In genomic region chr15:56820977-56821579, GRCm38 (mm10) we compare ENCODE assay signal across 26 mouse cellular contexts.
DNase-seq lines count a peak whose midpoint lies in the region; ATAC-seq and TF ChIP-seq lines count a peak whose summit lies in the region.
"Had no signal": no experiment of that assay in that cellular context is flagged by ENCODE, and none has a peak within 500 bp of the region (broad histone marks: within the 10 kb centered on the region; RNA-seq: fewer than 3 reads in every experiment).

No protein-coding gene starts in this region.

- TF ChIP-seq EP300 in heart, adult 2 months (IDR thresholded peaks at IDR 0.05; ENCODE audit: insufficient read depth, low read depth, low read length), result no peak

- H3K27ac ChIP-seq in embryonic facial prominence, embryonic 14.5 days (replicated peaks; ENCODE audit: low read depth, low read length), result no peak overlapping the region
- no peak overlapping the region for H3K27ac ChIP-seq in embryonic facial prominence, embryonic 10.5 days (replicated peaks)
- H3K27ac ChIP-seq in heart, adult 2 months, result no peak overlapping the region
- no peak overlapping the region for H3K27ac ChIP-seq in midbrain, embryonic 16.5 days (ENCODE audit: low read length)
- H3K27ac ChIP-seq in hindbrain, postnatal 0 days, result no peak overlapping the region
- H3K27ac ChIP-seq: embryonic facial prominence, embryonic 12.5 days; forebrain, embryonic 13.5 days; heart, embryonic 15.5 days; hindbrain, embryonic 10.5 days; hindbrain, embryonic 14.5 days had no signal

- H3K4me1 ChIP-seq in embryonic facial prominence, embryonic 14.5 days (ENCODE audit: control insufficient read depth, insufficient read depth, low read length), result no peaks in the 10 kb centered on the region
- peaks cover 13% of the 10 kb centered on the region; the same call in 1 of the 2 replicates for H3K4me1 ChIP-seq in embryonic facial prominence, embryonic 10.5 days
- H3K4me1 ChIP-seq in heart, adult 2 months (ENCODE audit: control insufficient read depth, insufficient read depth, low read length), result no peaks in the 10 kb centered on the region
- peaks cover 5% of the 10 kb centered on the region; the same call in 1 of the 2 replicates for H3K4me1 ChIP-seq in midbrain, embryonic 16.5 days (ENCODE audit: control insufficient read depth, insufficient read depth, low read length)
- no peaks in the 10 kb centered on the region for H3K4me1 ChIP-seq in hindbrain, postnatal 0 days (ENCODE audit: insufficient read depth, low read length)
- H3K4me1 ChIP-seq: embryonic facial prominence, embryonic 12.5 days; forebrain, embryonic 13.5 days; heart, embryonic 15.5 days; hindbrain, embryonic 10.5 days had no signal

- no peak for TF ChIP-seq POLR2A in heart, adult 2 months (IDR thresholded peaks at IDR 0.05; ENCODE audit: insufficient read depth, low read depth, low read length)
- TF ChIP-seq POLR2A in brain, embryonic 14.5 days (IDR thresholded peaks at IDR 0.05; ENCODE audit: borderline replicate concordance, extremely low read depth, insufficient read depth, insufficient read length, poor library complexity, severe bottlenecking), result no peak

- no peak overlapping the region for H3K9ac ChIP-seq in embryonic facial prominence, embryonic 14.5 days (ENCODE audit: low read depth, low read length)
- H3K9ac ChIP-seq in heart, adult 2 months (ENCODE audit: low read depth, low read length), result no peak overlapping the region
- no peak overlapping the region for H3K9ac ChIP-seq in midbrain, embryonic 16.5 days (ENCODE audit: low read depth, low read length)
- H3K9ac ChIP-seq in hindbrain, postnatal 0 days (replicated peaks; ENCODE audit: low read length), result no peak overlapping the region
- H3K9ac ChIP-seq: embryonic facial prominence, embryonic 12.5 days; forebrain, embryonic 13.5 days; heart, embryonic 15.5 days; hindbrain, embryonic 14.5 days had no signal

- no peaks in the 10 kb centered on the region for H3K36me3 ChIP-seq in embryonic facial prominence, embryonic 14.5 days (ENCODE audit: control insufficient read depth, insufficient read depth, low read length)
- H3K36me3 ChIP-seq in embryonic facial prominence, embryonic 10.5 days (replicated peaks), result no peaks in the 10 kb centered on the region
- no peaks in the 10 kb centered on the region for H3K36me3 ChIP-seq in heart, adult 2 months (ENCODE audit: control insufficient read depth, insufficient read depth, low read length)
- H3K36me3 ChIP-seq in midbrain, embryonic 16.5 days (ENCODE audit: control insufficient read depth, insufficient read depth, low read length), result no peaks in the 10 kb centered on the region
- H3K36me3 ChIP-seq in hindbrain, postnatal 0 days (ENCODE audit: insufficient read depth, low read length), result no peaks in the 10 kb centered on the region
- H3K36me3 ChIP-seq: embryonic facial prominence, embryonic 12.5 days; G1E; heart, embryonic 15.5 days; hindbrain, embryonic 10.5 days had no signal

- no peak overlapping the region for H3K4me3 ChIP-seq in embryonic facial prominence, embryonic 14.5 days (ENCODE audit: low read depth, low read length)
- H3K4me3 ChIP-seq in embryonic facial prominence, embryonic 10.5 days, result no peak overlapping the region
- no peak overlapping the region for H3K4me3 ChIP-seq in heart, adult 2 months
- H3K4me3 ChIP-seq in midbrain, embryonic 16.5 days (ENCODE audit: low read depth, low read length), result no peak overlapping the region
- no peak overlapping the region for H3K4me3 ChIP-seq in hindbrain, postnatal 0 days (ENCODE audit: low read length)
- H3K4me3 ChIP-seq: embryonic facial prominence, embryonic 12.5 days; forebrain, embryonic 13.5 days; heart, embryonic 15.5 days; hindbrain, embryonic 10.5 days had no signal

- 0 out of 2 replicates have a peak, but pooled peaks have one; percentile 30 for ATAC-seq in embryonic facial prominence, embryonic 14.5 days (ENCODE audit: low read depth)
- peak; percentile 85 for ATAC-seq in midbrain, embryonic 16.5 days
- ATAC-seq in hindbrain, postnatal 0 days, result no peak
- ATAC-seq: CD4-positive, CD25-positive, alpha-beta regulatory T cell, adult 4 months; forebrain, embryonic 13.5 days had no signal

- intact Hi-C loops in heart, adult 2 months (cut with DNase I), result no loop called here
- intact Hi-C loops in heart, postnatal 25 days (cut with DNase I), result no loop called here

- no peak for DNase-seq in embryonic facial prominence, embryonic 14.5 days (ENCODE audit: low spot score)
- DNase-seq in embryonic facial prominence, embryonic 10.5 days (ENCODE audit: low spot score), result no peak
- peak; percentile 6 to 7 for DNase-seq in heart, adult 18-20 months
- DNase-seq in heart, adult 2 months, result no peak
- DNase-seq in brain, embryonic 14.5 days (ENCODE audit: low read depth), result peak; percentile 59
- no peak for DNase-seq in hindbrain, postnatal 0 days (ENCODE audit: low spot score)
- DNase-seq in heart, postnatal 25 days (ENCODE audit: low spot score), result no peak
- DNase-seq: adrenal gland, adult 8-10 months; adrenal gland, postnatal 36 days; B cell, adult 2 months; cerebellum, adult 11 months; cerebellum, adult 8-10 months; cerebellum, postnatal 14 days; embryo, embryonic 11 days; gastrocnemius, postnatal 25 days; heart, adult 11 months; heart, postnatal 14 days had no signal

- no peaks in the 10 kb centered on the region for H3K79me2 ChIP-seq in heart, adult 2 months (replicated peaks; ENCODE audit: control insufficient read depth, insufficient read depth, low read length)

- no peaks in the 10 kb centered on the region for H3K9me3 ChIP-seq in embryonic facial prominence, embryonic 14.5 days (ENCODE audit: control insufficient read depth, low read length)
- no peaks in the 10 kb centered on the region for H3K9me3 ChIP-seq in embryonic facial prominence, embryonic 10.5 days
- H3K9me3 ChIP-seq in midbrain, embryonic 16.5 days (replicated peaks; ENCODE audit: control insufficient read depth, low read length, poor library complexity, severe bottlenecking), result no peaks in the 10 kb centered on the region
- H3K9me3 ChIP-seq in hindbrain, postnatal 0 days (ENCODE audit: low read length), result no peaks in the 10 kb centered on the region
- H3K9me3 ChIP-seq: embryonic facial prominence, embryonic 12.5 days; forebrain, embryonic 13.5 days; G1E; heart, embryonic 15.5 days; hindbrain, embryonic 10.5 days had no signal

- 63% methylated on average over 8 of the region's 8 CpGs for WGBS in embryonic facial prominence, embryonic 14.5 days
- WGBS in embryonic facial prominence, embryonic 10.5 days, result 63% methylated on average over 8 of the region's 8 CpGs
- 42% methylated on average over 8 of the region's 8 CpGs for WGBS in heart, adult 2 months
- 24% methylated on average over 8 of the region's 8 CpGs for WGBS in midbrain, embryonic 16.5 days
- 67% methylated on average over 8 of the region's 8 CpGs for WGBS in hindbrain, postnatal 0 days

- no peak for TF ChIP-seq CTCF in heart, adult 2 months (IDR thresholded peaks at IDR 0.05)
- TF ChIP-seq CTCF in brain, embryonic 14.5 days (IDR thresholded peaks at IDR 0.05; ENCODE audit: borderline replicate concordance, extremely low read depth, insufficient read depth, insufficient read length), result no peak
- TF ChIP-seq CTCF in hindbrain, postnatal 0 days (IDR thresholded peaks at IDR 0.05; ENCODE audit: low read depth), result no peak

- no peak overlapping the region for H3K4me2 ChIP-seq in embryonic facial prominence, embryonic 14.5 days (ENCODE audit: low read depth, low read length)
- H3K4me2 ChIP-seq in midbrain, embryonic 16.5 days (ENCODE audit: low read length), result no peak overlapping the region
- no peak overlapping the region for H3K4me2 ChIP-seq in hindbrain, postnatal 0 days (ENCODE audit: low read depth, low read length)
- H3K4me2 ChIP-seq: embryonic facial prominence, embryonic 12.5 days; forebrain, embryonic 13.5 days; heart, embryonic 11.5 days; heart, embryonic 15.5 days; hindbrain, embryonic 14.5 days had no signal

- no peaks in the 10 kb centered on the region for H3K27me3 ChIP-seq in embryonic facial prominence, embryonic 14.5 days (replicated peaks; ENCODE audit: control insufficient read depth, insufficient read depth, low read length)
- no peaks in the 10 kb centered on the region for H3K27me3 ChIP-seq in embryonic facial prominence, embryonic 10.5 days (replicated peaks; ENCODE audit: low read depth, poor library complexity, severe bottlenecking)
- no peaks in the 10 kb centered on the region for H3K27me3 ChIP-seq in heart, adult 2 months (ENCODE audit: control insufficient read depth, insufficient read depth, low read length)
- H3K27me3 ChIP-seq in midbrain, embryonic 16.5 days (ENCODE audit: control insufficient read depth, insufficient read depth, low read depth, low read length), result no peaks in the 10 kb centered on the region
- no peaks in the 10 kb centered on the region for H3K27me3 ChIP-seq in hindbrain, postnatal 0 days (ENCODE audit: insufficient read depth, low read length)
- H3K27me3 ChIP-seq: embryonic facial prominence, embryonic 12.5 days; heart, embryonic 15.5 days had no signal

Comparison
In these comparisons a context has a peak if more than half of its experiments do, and no peak if none do; other contexts are left out.
1. DNase-seq: peak in heart, adult 18-20 months (2 of 2) and brain, embryonic 14.5 days (single experiment); none in embryonic facial prominence, embryonic 14.5 days (single experiment), embryonic facial prominence, embryonic 10.5 days (single experiment), heart, adult 2 months (0 of 2), hindbrain, postnatal 0 days (single experiment) and heart, postnatal 25 days (single experiment).